ENCODE assay signal across 16 mouse cellular contexts in the genomic region with DNA sequence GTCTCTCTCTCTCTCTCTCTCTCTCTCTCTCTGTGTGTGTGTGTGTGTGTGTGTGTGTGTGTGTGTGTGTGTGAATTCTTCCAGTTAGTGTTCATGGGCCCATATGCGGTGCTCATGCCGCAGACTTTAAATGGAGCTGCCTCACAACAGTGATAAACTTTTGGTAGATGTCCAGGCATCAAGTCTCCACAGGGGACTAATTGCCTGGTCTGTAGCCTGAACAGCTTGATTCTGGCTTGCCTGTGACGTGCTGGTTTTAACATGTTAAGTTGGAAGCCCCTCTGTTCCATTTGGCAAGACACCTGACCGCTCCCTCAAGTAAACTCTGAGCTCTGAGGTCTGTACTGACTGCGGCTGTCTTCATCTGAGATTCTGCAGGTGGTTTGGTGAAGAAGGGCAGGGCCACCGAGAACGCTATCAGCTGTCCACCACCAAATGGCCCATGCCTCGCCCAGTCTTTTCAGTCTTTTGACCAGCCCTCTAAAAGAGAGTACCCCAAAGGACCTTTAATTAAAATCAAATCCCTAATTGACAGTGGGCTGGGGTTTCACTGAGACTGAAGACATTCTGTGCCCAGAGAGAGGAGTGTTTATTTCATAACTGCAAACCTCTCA. TPM values are rescaled to one million over a fixed set of nuclear protein-coding genes. Genes with fewer than 3 reads are reported as not detected.
A peak's percentile ranks its signal among the peaks of the same experiment; 100 is the strongest.
DNase-seq lines count a peak whose midpoint lies in the region; ATAC-seq and TF ChIP-seq lines count a peak whose summit lies in the region.
"Had no signal": no experiment of that assay in that cellular context is flagged by ENCODE, and none has a peak within 500 bp of the region (broad histone marks: within the 10 kb centered on the region; RNA-seq: fewer than 3 reads in every experiment).

No protein-coding gene starts in this region.

- H3K9ac ChIP-seq in forebrain, embryonic 11.5 days (ENCODE audit: low read length): no peak overlapping the region
- H3K9ac ChIP-seq in hindbrain, embryonic 11.5 days (ENCODE audit: low read depth, low read length): no peak overlapping the region
- H3K9ac ChIP-seq in hindbrain, embryonic 14.5 days: no peak overlapping the region
- no peak overlapping the region for H3K9ac ChIP-seq in hindbrain, embryonic 12.5 days
- H3K9ac ChIP-seq in liver, embryonic 11.5 days (ENCODE audit: low read depth, low read length): no peak overlapping the region
- H3K9ac ChIP-seq: embryonic facial prominence, embryonic 13.5 days; liver, embryonic 12.5 days had no signal

- H3K27me3 ChIP-seq in forebrain, embryonic 11.5 days (ENCODE audit: control insufficient read depth, insufficient read depth, low read length): no peaks in the 10 kb centered on the region
- no peaks in the 10 kb centered on the region for H3K27me3 ChIP-seq in forebrain, embryonic 10.5 days (ENCODE audit: poor library complexity, severe bottlenecking)
- H3K27me3 ChIP-seq in hindbrain, embryonic 11.5 days (ENCODE audit: control insufficient read depth, insufficient read depth, low read length): no peaks in the 10 kb centered on the region
- no peaks in the 10 kb centered on the region for H3K27me3 ChIP-seq in hindbrain, embryonic 14.5 days (ENCODE audit: control insufficient read depth, insufficient read depth, low read length)
- H3K27me3 ChIP-seq in hindbrain, embryonic 12.5 days: no peaks in the 10 kb centered on the region
- no peaks in the 10 kb centered on the region for H3K27me3 ChIP-seq in liver, embryonic 11.5 days (replicated peaks; ENCODE audit: control insufficient read depth, insufficient read depth, low read length)
- H3K27me3 ChIP-seq: embryonic facial prominence, embryonic 13.5 days; liver, embryonic 12.5 days had no signal

- no peaks in the 10 kb centered on the region for H3K36me3 ChIP-seq in forebrain, embryonic 11.5 days (ENCODE audit: control insufficient read depth, insufficient read depth, low read length)
- peaks cover 13% of the 10 kb centered on the region; the same call in 1 of the 2 replicates for H3K36me3 ChIP-seq in forebrain, embryonic 10.5 days (replicated peaks)
- no peaks in the 10 kb centered on the region for H3K36me3 ChIP-seq in hindbrain, embryonic 11.5 days (ENCODE audit: control insufficient read depth, insufficient read depth, low read length)
- no peaks in the 10 kb centered on the region for H3K36me3 ChIP-seq in hindbrain, embryonic 14.5 days (replicated peaks; ENCODE audit: control insufficient read depth, insufficient read depth)
- no peaks in the 10 kb centered on the region for H3K36me3 ChIP-seq in hindbrain, embryonic 12.5 days
- no peaks in the 10 kb centered on the region for H3K36me3 ChIP-seq in liver, embryonic 11.5 days (ENCODE audit: control insufficient read depth, insufficient read depth, low read length)
- H3K36me3 ChIP-seq: liver, embryonic 12.5 days had no signal

- peak; percentile 38 for DNase-seq in forebrain, embryonic 11.5 days (ENCODE audit: low spot score)
- no peak for DNase-seq in forebrain, embryonic 10.5 days (ENCODE audit: extremely low spot score, low spot score)
- no peak for DNase-seq in hindbrain, embryonic 11.5 days (ENCODE audit: low spot score)
- no peak for DNase-seq in hindbrain, embryonic 14.5 days (ENCODE audit: low spot score)
- peak; percentile 66 for DNase-seq in brain, embryonic 14.5 days (ENCODE audit: low read depth)
- no peak for DNase-seq in layer of hippocampus, postnatal 14 days (ENCODE audit: low spot score in 2 of 2)
- no peak for DNase-seq in liver, embryonic 11.5 days (ENCODE audit: low spot score)
- DNase-seq: cerebellum, adult 11 months; layer of hippocampus, adult 9-11 months; thymus, postnatal 25 days had no signal

- no peak overlapping the region for H3K4me3 ChIP-seq in forebrain, embryonic 11.5 days (ENCODE audit: low read depth, low read length)
- H3K4me3 ChIP-seq in forebrain, embryonic 10.5 days: no peak overlapping the region
- no peak overlapping the region for H3K4me3 ChIP-seq in hindbrain, embryonic 11.5 days (ENCODE audit: low read depth, low read length)
- no peak overlapping the region for H3K4me3 ChIP-seq in hindbrain, embryonic 14.5 days (replicated peaks; ENCODE audit: low read length)
- no peak overlapping the region for H3K4me3 ChIP-seq in hindbrain, embryonic 12.5 days
- H3K4me3 ChIP-seq in liver, embryonic 11.5 days (ENCODE audit: low read depth, low read length): no peak overlapping the region
- H3K4me3 ChIP-seq: embryonic facial prominence, embryonic 13.5 days; gastrocnemius, adult 2 months; liver, embryonic 12.5 days had no signal

- H3K4me2 ChIP-seq in forebrain, embryonic 11.5 days (ENCODE audit: low read depth, low read length, severe bottlenecking): no peak overlapping the region
- H3K4me2 ChIP-seq in hindbrain, embryonic 11.5 days (replicated peaks; ENCODE audit: low read depth, low read length): no peak overlapping the region
- H3K4me2 ChIP-seq in hindbrain, embryonic 14.5 days (replicated peaks): no peak overlapping the region
- H3K4me2 ChIP-seq in hindbrain, embryonic 12.5 days (replicated peaks): no peak overlapping the region
- no peak overlapping the region for H3K4me2 ChIP-seq in liver, embryonic 11.5 days
- H3K4me2 ChIP-seq: embryonic facial prominence, embryonic 13.5 days; liver, embryonic 12.5 days had no signal

- no peak for TF ChIP-seq CTCF in brain, embryonic 14.5 days (IDR thresholded peaks at IDR 0.05; ENCODE audit: borderline replicate concordance, extremely low read depth, insufficient read depth, insufficient read length)

- 55% methylated on average over 8 of the region's 8 CpGs for WGBS in forebrain, embryonic 11.5 days
- WGBS in forebrain, embryonic 10.5 days: 60% methylated on average over 8 of the region's 8 CpGs
- WGBS in hindbrain, embryonic 11.5 days: 75% methylated on average over 8 of the region's 8 CpGs
- WGBS in hindbrain, embryonic 14.5 days: 59% methylated on average over 8 of the region's 8 CpGs
- 72% methylated on average over 8 of the region's 8 CpGs for whole genome bisulfite sequencing in hindbrain, embryonic 12.5 days
- WGBS in liver, embryonic 11.5 days: 70% methylated on average over 8 of the region's 8 CpGs

- H3K9me3 ChIP-seq in forebrain, embryonic 11.5 days (ENCODE audit: control insufficient read depth, low read length): no peaks in the 10 kb centered on the region
- H3K9me3 ChIP-seq in forebrain, embryonic 10.5 days: no peaks in the 10 kb centered on the region
- no peaks in the 10 kb centered on the region for H3K9me3 ChIP-seq in hindbrain, embryonic 11.5 days (ENCODE audit: control insufficient read depth, low read length)
- no peaks in the 10 kb centered on the region for H3K9me3 ChIP-seq in hindbrain, embryonic 14.5 days (ENCODE audit: control insufficient read depth, low read length)
- no peaks in the 10 kb centered on the region for H3K9me3 ChIP-seq in hindbrain, embryonic 12.5 days (replicated peaks)
- H3K9me3 ChIP-seq in liver, embryonic 11.5 days (ENCODE audit: control insufficient read depth, low read length): no peaks in the 10 kb centered on the region
- H3K9me3 ChIP-seq: embryonic facial prominence, embryonic 13.5 days; liver, embryonic 12.5 days had no signal

- H3K27ac ChIP-seq in forebrain, embryonic 11.5 days (ENCODE audit: low read depth, low read length): no peak overlapping the region
- no peak overlapping the region for H3K27ac ChIP-seq in forebrain, embryonic 10.5 days
- 0 out of 2 replicates have a peak overlapping the region, but pooled peaks have one; percentile 4 for H3K27ac ChIP-seq in hindbrain, embryonic 11.5 days (ENCODE audit: low read depth, low read length)
- no peak overlapping the region for H3K27ac ChIP-seq in hindbrain, embryonic 14.5 days
- 0 out of 2 replicates have a peak overlapping the region, but pooled peaks have one; percentile 17 for H3K27ac ChIP-seq in hindbrain, embryonic 12.5 days
- H3K27ac ChIP-seq in liver, embryonic 11.5 days (ENCODE audit: low read depth, low read length): no peak overlapping the region
- H3K27ac ChIP-seq: embryonic facial prominence, embryonic 13.5 days; gastrocnemius, adult 2 months; kidney, postnatal 0 days; liver, embryonic 12.5 days had no signal

- ATAC-seq in forebrain, embryonic 11.5 days (replicated peaks; ENCODE audit: low FRiP score): no peak
- ATAC-seq in hindbrain, embryonic 11.5 days (ENCODE audit: low FRiP score): no peak
- no peak for ATAC-seq in hindbrain, embryonic 14.5 days (ENCODE audit: low FRiP score)
- no peak for ATAC-seq in hindbrain, embryonic 12.5 days (ENCODE audit: low FRiP score)
- ATAC-seq in liver, embryonic 11.5 days (replicated peaks; ENCODE audit: low FRiP score): no peak
- ATAC-seq: intestine, postnatal 0 days; liver, embryonic 12.5 days had no signal

- TF ChIP-seq POLR2A in brain, embryonic 14.5 days (IDR thresholded peaks at IDR 0.05; ENCODE audit: borderline replicate concordance, extremely low read depth, insufficient read depth, insufficient read length, poor library complexity, severe bottlenecking): no peak

- peaks cover 8% of the 10 kb centered on the region; the same call in 1 of the 2 replicates for H3K4me1 ChIP-seq in forebrain, embryonic 11.5 days (replicated peaks; ENCODE audit: control insufficient read depth, insufficient read depth, low read length)
- H3K4me1 ChIP-seq in forebrain, embryonic 10.5 days: peaks cover 17% of the 10 kb centered on the region
- no peaks in the 10 kb centered on the region for H3K4me1 ChIP-seq in hindbrain, embryonic 11.5 days (replicated peaks; ENCODE audit: control insufficient read depth, insufficient read depth, low read length)
- 0 out of 2 replicates have a peak, but pooled peaks cover 9% of the 10 kb centered on the region for H3K4me1 ChIP-seq in hindbrain, embryonic 14.5 days (replicated peaks; ENCODE audit: control insufficient read depth, insufficient read depth, low read length)
- H3K4me1 ChIP-seq in hindbrain, embryonic 12.5 days: peaks cover 29% of the 10 kb centered on the region
- H3K4me1 ChIP-seq in liver, embryonic 11.5 days (replicated peaks; ENCODE audit: control insufficient read depth, insufficient read depth, low read length): no peaks in the 10 kb centered on the region
- H3K4me1 ChIP-seq: liver, embryonic 12.5 days had no signal

RNA-seq across cellular contexts. Expression of gene Otoa, which starts 3.5 kb away (rescaled TPM):
- 0.11 TPM in 1 of 2 replicates, not detected in the other for polyA plus RNA-seq in forebrain, embryonic 11.5 days (2014; fragmentation: Nextera tagmentation; extraction: Ambion mirVana)
- polyA plus RNA-seq in forebrain, embryonic 10.5 days (2016; fragmentation: Nextera tagmentation; extraction: Ambion mirVana): 0.14 TPM in 2 replicates
- polyA plus RNA-seq in hindbrain, embryonic 11.5 days (2014; fragmentation: Nextera tagmentation; extraction: Ambion mirVana): 0.08 and 0.29 TPM in 2 replicates
- 0.07 and 0.20 TPM in 2 replicates for polyA plus RNA-seq in hindbrain, embryonic 14.5 days (2014; fragmentation: Nextera tagmentation; extraction: Ambion mirVana)
- polyA plus RNA-seq in brain, embryonic 14.5 days (2012; rRNA removed): 0.46 and 0.52 TPM in 2 replicates
- polyA plus RNA-seq in hindbrain, embryonic 12.5 days (2016; fragmentation: Nextera tagmentation; extraction: Ambion mirVana): 0.56 and 2.3 TPM in 2 replicates
- 1 to 10 TPM; 1.2 to 2.8 TPM for total RNA-seq in layer of hippocampus, postnatal 14 days (2021)
- 0.16 TPM in 1 of 2 replicates, not detected in the other for polyA plus RNA-seq in liver, embryonic 11.5 days (2014; fragmentation: Nextera tagmentation; extraction: Ambion mirVana)

RNA-seq across cellular contexts. Expression of gene Igsf6, which starts 10.6 kb away (rescaled TPM):
- 0.96 and 1.2 TPM in 2 replicates for polyA plus RNA-seq in forebrain, embryonic 11.5 days (2014; fragmentation: Nextera tagmentation; extraction: Ambion mirVana)
- polyA plus RNA-seq in forebrain, embryonic 10.5 days (2016; fragmentation: Nextera tagmentation; extraction: Ambion mirVana): 0.81 and 1.1 TPM in 2 replicates
- 1.2 and 1.7 TPM in 2 replicates for polyA plus RNA-seq in hindbrain, embryonic 11.5 days (2014; fragmentation: Nextera tagmentation; extraction: Ambion mirVana)
- polyA plus RNA-seq in hindbrain, embryonic 14.5 days (2014; fragmentation: Nextera tagmentation; extraction: Ambion mirVana): 0.82 and 1.5 TPM in 2 replicates
- 0.20 and 0.36 TPM in 2 replicates for polyA plus RNA-seq in brain, embryonic 14.5 days (2012; rRNA removed)
- polyA plus RNA-seq in hindbrain, embryonic 12.5 days (2016; fragmentation: Nextera tagmentation; extraction: Ambion mirVana): 0.88 and 1.3 TPM in 2 replicates
- under 1 TPM in 1 of 2 experiments, not detected in 1; 0.35 TPM for total RNA-seq in layer of hippocampus, postnatal 14 days (2021)
- polyA plus RNA-seq in liver, embryonic 11.5 days (2014; fragmentation: Nextera tagmentation; extraction: Ambion mirVana): 8.4 and 10.2 TPM in 2 replicates

RNA-seq across cellular contexts. Expression of gene Mettl9, which starts 50.7 kb away (rescaled TPM):
- 252 and 261 TPM in 2 replicates for polyA plus RNA-seq in forebrain, embryonic 11.5 days (2014; fragmentation: Nextera tagmentation; extraction: Ambion mirVana)
- 184 and 188 TPM in 2 replicates for polyA plus RNA-seq in forebrain, embryonic 10.5 days (2016; fragmentation: Nextera tagmentation; extraction: Ambion mirVana)
- 266 and 279 TPM in 2 replicates for polyA plus RNA-seq in hindbrain, embryonic 11.5 days (2014; fragmentation: Nextera tagmentation; extraction: Ambion mirVana)
- 203 and 209 TPM in 2 replicates for polyA plus RNA-seq in hindbrain, embryonic 14.5 days (2014; fragmentation: Nextera tagmentation; extraction: Ambion mirVana)
- polyA plus RNA-seq in brain, embryonic 14.5 days (2012; rRNA removed): 103 and 112 TPM in 2 replicates
- 232 and 238 TPM in 2 replicates for polyA plus RNA-seq in hindbrain, embryonic 12.5 days (2016; fragmentation: Nextera tagmentation; extraction: Ambion mirVana)
- total RNA-seq in layer of hippocampus, postnatal 14 days (2021): 10 to 100 TPM; 70.7 to 74.3 TPM
- 105 and 112 TPM in 2 replicates for polyA plus RNA-seq in liver, embryonic 11.5 days (2014; fragmentation: Nextera tagmentation; extraction: Ambion mirVana)

Comparison
In these comparisons a context has a peak if more than half of its experiments do, and no peak if none do; other contexts are left out.
1. DNase-seq: peak in forebrain, embryonic 11.5 days (single experiment) and brain, embryonic 14.5 days (single experiment); none in forebrain, embryonic 10.5 days (single experiment), hindbrain, embryonic 11.5 days (single experiment), hindbrain, embryonic 14.5 days (single experiment), layer of hippocampus, postnatal 14 days (0 of 2) and liver, embryonic 11.5 days (single experiment).
2. H3K27ac ChIP-seq: peak in hindbrain, embryonic 11.5 days (single experiment) and hindbrain, embryonic 12.5 days (single experiment); none in forebrain, embryonic 11.5 days (single experiment), forebrain, embryonic 10.5 days (single experiment), hindbrain, embryonic 14.5 days (single experiment) and liver, embryonic 11.5 days (single experiment).